Mouse (Mus musculus): ENCODE results near the gene G430095P16Rik.

Gene G430095P16Rik

GRCm38 (mm10) chr8:84770100-84770953 is 47.5 kb downstream of the G430095P16Rik start:
- DNase-seq (ENCODE audit: low spot score in 2 of 2) = no peak

- no peak for DNase-seq (ENCODE audit: low spot score in 2 of 2)
These were observed 48.3 kb downstream of the G430095P16Rik start for GRCm38 (mm10) chr8:84771000-84771687.

DNA sequence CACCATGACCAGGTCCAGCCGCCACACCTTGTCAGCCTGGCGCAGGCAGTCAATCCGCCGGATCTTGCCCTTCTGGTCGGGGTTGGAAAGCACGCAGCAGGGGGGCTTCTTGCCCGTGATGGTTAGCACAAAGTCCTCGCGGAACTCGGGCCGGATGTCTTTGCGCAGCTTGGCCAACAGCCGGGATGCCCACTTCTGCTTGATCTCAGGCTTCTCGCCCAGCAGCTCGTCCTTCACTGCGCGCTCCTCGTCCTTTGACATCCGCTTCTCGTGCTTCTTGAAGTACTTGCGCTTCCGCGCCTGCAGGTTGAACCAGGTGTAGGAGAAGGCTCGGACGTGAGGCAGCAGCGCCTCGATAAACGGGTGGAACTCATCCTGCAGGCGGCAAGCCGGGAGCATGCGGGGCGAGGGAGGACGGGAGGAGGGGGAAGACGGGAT is 49.2 kb downstream of the G430095P16Rik start:
- DNase-seq (ENCODE audit: low spot score in 2 of 2) = no peak

GRCm38 (mm10) chr8:84772628-84773027 is 49.8 kb downstream of the G430095P16Rik start:
- no peak for DNase-seq (ENCODE audit: low spot score in 2 of 2)

- DNase-seq (ENCODE audit: low spot score in 2 of 2) = no peak
These were observed 50.5 kb downstream of the G430095P16Rik start for GRCm38 (mm10) chr8:84773304-84773703.

DNA sequence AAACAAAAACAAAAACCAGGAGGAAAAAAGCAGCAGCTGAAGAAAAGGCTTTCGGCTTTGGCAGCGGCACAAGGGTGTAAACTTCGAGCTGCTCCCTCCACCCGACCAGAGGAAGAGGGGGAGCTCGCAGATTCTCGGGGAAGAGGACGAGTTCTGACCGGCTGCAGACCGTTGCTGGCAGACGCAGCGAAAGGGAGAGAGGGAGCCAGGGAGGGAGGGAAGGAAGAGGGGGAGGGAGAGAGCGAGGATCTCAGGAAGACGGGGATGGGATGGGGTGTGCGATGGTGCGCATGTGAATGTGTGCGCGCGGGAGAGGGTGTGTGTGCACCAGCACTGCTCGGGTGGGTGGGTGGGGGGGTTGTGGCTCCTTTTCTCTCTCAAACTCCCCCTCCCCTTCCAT is 51.0 kb downstream of the G430095P16Rik start:
- DNase-seq (ENCODE audit: low spot score in 2 of 2) = peak in 1 of 2 experiments; percentile 85

GRCm38 (mm10) chr8:84774473-84774911 is 51.7 kb downstream of the G430095P16Rik start:
- DNase-seq (ENCODE audit: low spot score in 2 of 2) = peak in 1 of 2 experiments; percentile 59

DNA sequence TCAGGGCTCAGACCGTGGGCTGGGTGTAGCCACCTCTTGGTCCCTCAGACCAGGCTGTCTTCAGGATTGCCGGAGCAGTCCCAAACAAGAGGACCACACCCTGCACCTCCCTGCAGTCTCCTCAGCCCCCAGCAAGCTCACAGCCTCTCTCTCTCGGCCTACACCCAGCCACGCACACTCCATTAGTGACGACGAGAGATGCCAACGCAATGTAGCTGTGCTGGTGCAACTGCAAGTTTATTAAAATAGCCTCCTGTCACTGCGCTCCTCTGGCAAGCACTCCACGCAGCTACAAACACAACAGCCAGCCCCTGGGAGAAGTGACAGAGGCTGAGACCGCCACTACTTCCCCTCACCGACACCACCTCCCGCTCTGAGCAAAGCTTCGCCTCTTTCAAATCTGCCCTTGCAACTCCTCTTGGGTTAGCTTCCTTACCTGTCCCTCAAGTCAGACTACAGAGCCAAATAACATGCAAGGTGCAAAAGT is 52.3 kb downstream of the G430095P16Rik start:
- DNase-seq (ENCODE audit: low spot score in 2 of 2) = no peak

DNA sequence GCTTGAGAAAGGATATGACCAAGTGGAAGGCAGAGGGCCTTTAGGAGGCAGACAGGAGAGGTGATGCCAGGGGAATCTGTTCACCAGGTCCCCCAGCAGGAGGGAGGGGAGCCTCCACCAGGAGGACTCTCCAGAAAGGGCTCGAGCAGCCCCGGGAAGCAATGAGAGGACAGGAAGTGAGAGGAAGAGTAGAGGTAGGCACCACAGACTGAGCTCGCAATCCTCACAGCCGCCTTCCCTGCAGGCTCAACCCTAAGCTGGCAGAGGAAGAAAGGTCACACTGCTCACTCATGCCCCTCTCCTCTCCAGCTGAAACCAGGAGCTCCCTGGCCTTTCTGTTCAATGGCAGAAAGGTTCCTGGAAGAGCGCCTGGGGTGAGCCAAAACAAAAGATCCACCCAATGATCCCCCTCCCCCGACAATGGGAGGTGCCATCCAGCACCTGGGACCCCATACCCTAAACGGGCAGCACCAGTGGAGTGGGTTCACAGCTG is 52.9 kb downstream of the G430095P16Rik start:
- no peak for DNase-seq (ENCODE audit: low spot score in 2 of 2)
